Mouse (Mus musculus): ENCODE data around the gene Ube2d1. TPM values are rescaled to one million over a fixed set of nuclear protein-coding genes. Genes with fewer than 3 reads are reported as not detected.

Ube2d1 gene
- 16.2 TPM for polyA plus RNA-seq (2014; fragmentation: Illumina TruSeq; extraction: RNeasy Lipid Tissue Mini Kit (QIAGEN cat#74804); ENCODE audit: low read depth, low replicate concordance)

GRCm38 (mm10) chr10:71285126-71285580 is at the start of gene Ube2d1:
Ube2d1 (minus strand) TSS chr10:71285262.

GRCm38 (mm10) chr10:71238240-71238554 is 46.9 kb downstream of the Ube2d1 start, which contains the start of gene Tfam:
Tfam (minus strand) TSS chr10:71238280.

Other genes starting within 250 kb of the Ube2d1 start
- 4.3 TPM for gene Bicc1, start 125.6 kb downstream of the Ube2d1 start, polyA plus RNA-seq (2014; fragmentation: Illumina TruSeq; extraction: RNeasy Lipid Tissue Mini Kit (QIAGEN cat#74804); ENCODE audit: low read depth, low replicate concordance)
- gene Tfam, start 47.0 kb downstream of the Ube2d1 start, polyA plus RNA-seq (2014; fragmentation: Illumina TruSeq; extraction: RNeasy Lipid Tissue Mini Kit (QIAGEN cat#74804); ENCODE audit: low read depth, low replicate concordance) = 1,103 TPM
- 12.3 TPM for gene Cisd1, start 59.7 kb upstream of the Ube2d1 start, polyA plus RNA-seq (2014; fragmentation: Illumina TruSeq; extraction: RNeasy Lipid Tissue Mini Kit (QIAGEN cat#74804); ENCODE audit: low read depth, low replicate concordance)
- 7.9 TPM for gene Ipmk, start 62.5 kb upstream of the Ube2d1 start, polyA plus RNA-seq (2014; fragmentation: Illumina TruSeq; extraction: RNeasy Lipid Tissue Mini Kit (QIAGEN cat#74804); ENCODE audit: low read depth, low replicate concordance)

Data from testis, adult 10 weeks (tissue).